Mouse (Mus musculus) midbrain, embryonic 15.5 days (tissue): ENCODE measurements around the gene Rps6kb1. TPM values are rescaled to one million over a fixed set of nuclear protein-coding genes. Genes with fewer than 3 reads are reported as not detected.

Experiments used
- ATAC-seq: fragments of 200-750 bp; cut with Nextera tagmentation; replicated peaks from 2 replicates; pipeline ENCODE4 v1.8.0; 2017; ENCODE audit warnings: moderate TSS enrichment
- H3K27ac ChIP-seq: fragments of 300-500 bp; sonication (generic); 2 replicates; pipeline ENCODE4 v1.5.1; 2015; ENCODE audit warnings: mild to moderate bottlenecking, inconsistent platforms
- H3K27me3 ChIP-seq: fragments of 300-500 bp; sonication (generic); replicated peaks from 2 replicates; pipeline ENCODE4 v1.6.1; 2015; ENCODE audit warnings: inconsistent platforms
- H3K36me3 ChIP-seq: fragments of 300-500 bp; sonication (generic); replicated peaks from 2 replicates; pipeline ENCODE4 v1.6.1; 2015; ENCODE audit warnings: inconsistent platforms
- H3K4me1 ChIP-seq: fragments of 300-500 bp; sonication (generic); 2 replicates; pipeline ENCODE4 v1.6.1; 2015; ENCODE audit warnings: inconsistent platforms
- H3K4me2 ChIP-seq: fragments of 300-500 bp; sonication (generic); 2 replicates; pipeline ENCODE4 v1.6.1; 2015; ENCODE audit warnings: inconsistent platforms, mild to moderate bottlenecking, moderate library complexity
- H3K4me3 ChIP-seq: fragments of 300-500 bp; sonication (generic); 2 replicates; pipeline ENCODE4 v1.5.1; 2015; ENCODE audit warnings: mild to moderate bottlenecking, inconsistent platforms
- H3K9ac ChIP-seq: fragments of 300-500 bp; sonication (generic); 2 replicates; pipeline ENCODE4 v1.6.1; 2015; ENCODE audit warnings: mild to moderate bottlenecking, inconsistent platforms
- H3K9me3 ChIP-seq: fragments of 300-500 bp; sonication (generic); 2 replicates; pipeline ENCODE4 v1.6.1; 2016; ENCODE audit warnings: inconsistent platforms
- WGBS: fragments of 180-500 bp; shearing (Covaris S2); methylation state at CpG from one replicate; pipeline ENCODE4 v1.1.7; 2015; ENCODE audit warnings: mixed read lengths; 5-methylcytosine and 5-hydroxymethylcytosine counted together
- polyA plus RNA-seq: library from polyadenylated mRNA; unstranded; fragments of >200 nt; fragmentation: Nextera tagmentation; extraction: Ambion mirVana; gene quantifications from 2 replicates; pipeline ENCODE4 v1.2.1, GENCODE M21; 2015

The Rps6kb1 gene
- polyA plus RNA-seq, 1 experiment from 2014 or later: 49.5 TPM

DNA sequence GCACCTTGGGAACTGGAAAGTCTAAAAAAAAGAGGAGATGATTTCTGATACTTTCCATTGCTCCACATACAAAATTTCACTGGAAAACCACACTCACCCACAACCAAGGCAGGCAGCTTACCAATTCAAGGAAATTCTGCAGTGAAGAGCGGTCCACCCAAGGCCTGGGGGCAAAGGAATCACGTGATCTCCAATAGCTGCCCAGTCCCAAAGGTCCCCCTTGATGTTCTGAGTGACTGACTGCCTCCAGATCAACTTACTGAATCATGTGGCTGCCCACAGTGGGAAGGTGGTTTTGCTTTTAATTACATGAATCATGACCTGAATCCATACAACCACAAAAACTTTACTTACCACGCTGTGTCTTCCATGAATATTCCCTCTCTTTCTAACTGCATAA, 27.4 kb downstream of the Rps6kb1 start:
- no peaks in the 10 kb centered on the region for H3K9me3 ChIP-seq
- no peak overlapping the region for H3K27ac ChIP-seq
- H3K27me3 ChIP-seq: no peaks in the 10 kb centered on the region
- H3K4me3 ChIP-seq: no peak overlapping the region
- H3K36me3 ChIP-seq: peaks cover 49% of the 10 kb centered on the region
- ATAC-seq: no peak
- no peak overlapping the region for H3K9ac ChIP-seq
- H3K4me2 ChIP-seq: no peak overlapping the region
- 90% methylated on average over 3 of the region's 3 CpGs for WGBS
- no peaks in the 10 kb centered on the region for H3K4me1 ChIP-seq

DNA sequence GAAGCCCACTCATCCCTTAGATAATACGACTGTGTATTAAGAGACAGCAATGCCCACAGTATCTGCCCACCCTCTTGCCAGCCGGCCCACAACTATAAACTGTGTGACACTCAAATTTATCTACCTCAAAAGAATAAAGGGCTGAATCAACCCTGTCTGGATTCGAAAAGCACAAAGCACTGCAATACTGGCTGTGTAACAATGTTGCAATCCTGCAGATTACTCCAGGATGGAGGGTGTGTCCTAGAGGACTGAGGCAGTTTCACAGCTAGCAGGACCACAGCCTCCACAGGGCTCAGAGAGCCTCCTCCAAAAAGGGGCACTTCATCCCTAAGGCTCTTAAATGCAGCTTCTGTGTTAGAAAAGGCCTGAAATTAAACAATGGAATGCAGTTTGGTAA, 28.0 kb downstream of the Rps6kb1 start:
- no peak overlapping the region for H3K27ac ChIP-seq
- H3K4me2 ChIP-seq: no peak overlapping the region
- H3K9me3 ChIP-seq: no peaks in the 10 kb centered on the region
- H3K4me1 ChIP-seq: no peaks in the 10 kb centered on the region
- WGBS: 90% methylated on average over 3 of the region's 3 CpGs
- peaks cover 52% of the 10 kb centered on the region for H3K36me3 ChIP-seq
- no peaks in the 10 kb centered on the region for H3K27me3 ChIP-seq
- no peak for ATAC-seq
- no peak overlapping the region for H3K9ac ChIP-seq
- H3K4me3 ChIP-seq: no peak overlapping the region

DNA sequence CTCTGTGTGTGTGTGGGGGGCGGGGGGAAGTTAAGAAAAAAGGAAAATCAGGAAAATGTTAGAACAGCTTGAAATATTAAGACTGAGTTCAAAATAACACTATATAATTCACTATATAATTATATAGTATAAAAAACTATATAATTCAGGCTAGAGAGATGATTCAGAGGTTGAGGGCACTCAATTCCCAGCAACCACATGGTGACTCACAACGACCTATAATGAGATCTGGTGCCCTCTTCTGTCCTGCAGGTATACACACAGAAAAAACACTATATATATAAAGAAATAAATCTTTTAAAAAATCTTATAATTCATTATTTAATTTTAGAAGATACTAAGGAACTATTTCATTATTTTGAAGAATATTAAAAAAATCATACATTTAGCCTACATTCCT, 36.6 kb downstream of the Rps6kb1 start:
- H3K9me3 ChIP-seq: no peaks in the 10 kb centered on the region
- WGBS: 85% methylated on average over 2 of the region's 2 CpGs
- ATAC-seq: no peak
- H3K4me3 ChIP-seq: no peak overlapping the region
- peaks cover 58% of the 10 kb centered on the region for H3K36me3 ChIP-seq
- H3K27me3 ChIP-seq: no peaks in the 10 kb centered on the region
- H3K27ac ChIP-seq: no peak overlapping the region
- H3K9ac ChIP-seq: no peak overlapping the region
- no peak overlapping the region for H3K4me2 ChIP-seq
- H3K4me1 ChIP-seq: no peaks in the 10 kb centered on the region

DNA sequence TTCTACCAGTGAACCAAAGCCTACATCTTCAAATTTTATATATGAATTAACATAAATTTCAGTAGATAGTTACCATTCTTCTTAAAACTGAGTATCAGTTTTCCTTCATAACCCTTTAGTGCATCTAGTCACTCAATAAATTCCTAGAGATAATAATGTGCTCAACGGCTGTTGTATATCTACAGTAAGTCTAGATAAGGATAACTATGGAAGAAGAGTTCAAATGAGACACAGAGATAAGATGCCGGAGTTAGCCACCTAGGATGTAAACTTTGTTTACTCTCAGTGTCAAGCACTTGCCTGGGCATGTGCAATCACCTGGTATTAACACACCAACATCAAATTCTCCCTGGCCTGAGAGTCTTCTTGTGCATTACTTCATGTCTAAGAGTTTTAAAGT, 37.3 kb downstream of the Rps6kb1 start:
- 97% methylated on average over 2 of the region's 2 CpGs for WGBS
- H3K27me3 ChIP-seq: no peaks in the 10 kb centered on the region
- no peak overlapping the region for H3K4me2 ChIP-seq
- no peak overlapping the region for H3K27ac ChIP-seq
- ATAC-seq: no peak
- H3K4me1 ChIP-seq: no peaks in the 10 kb centered on the region
- peaks cover 54% of the 10 kb centered on the region for H3K36me3 ChIP-seq
- H3K4me3 ChIP-seq: no peak overlapping the region
- no peaks in the 10 kb centered on the region for H3K9me3 ChIP-seq
- no peak overlapping the region for H3K9ac ChIP-seq

DNA sequence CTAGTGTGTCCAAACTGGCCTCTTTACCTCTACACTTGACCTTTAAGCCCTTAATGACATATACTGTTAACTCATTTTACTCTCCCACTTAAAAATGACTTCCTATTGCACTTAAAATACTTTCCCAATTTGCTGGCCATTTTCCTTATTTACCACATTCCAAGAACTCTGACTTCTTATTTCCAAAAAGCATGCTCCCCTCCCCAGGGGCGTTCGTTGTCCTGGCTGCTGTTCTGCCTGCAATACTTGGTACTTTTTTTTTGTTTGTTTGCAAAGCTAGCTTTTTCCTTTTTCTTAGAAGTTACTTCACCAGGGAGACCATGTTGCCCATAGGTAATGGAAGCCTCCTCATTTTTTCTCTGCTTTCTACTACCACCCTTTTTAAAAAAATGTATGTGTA, 41.5 kb downstream of the Rps6kb1 start:
- H3K27ac ChIP-seq: no peak overlapping the region
- H3K4me3 ChIP-seq: no peak overlapping the region
- H3K9me3 ChIP-seq: no peaks in the 10 kb centered on the region
- ATAC-seq: no peak
- no peak overlapping the region for H3K4me2 ChIP-seq
- no peak overlapping the region for H3K9ac ChIP-seq
- WGBS: 100% methylated on average over 2 of the region's 2 CpGs
- H3K36me3 ChIP-seq: peaks cover 27% of the 10 kb centered on the region
- no peaks in the 10 kb centered on the region for H3K4me1 ChIP-seq
- no peaks in the 10 kb centered on the region for H3K27me3 ChIP-seq

DNA sequence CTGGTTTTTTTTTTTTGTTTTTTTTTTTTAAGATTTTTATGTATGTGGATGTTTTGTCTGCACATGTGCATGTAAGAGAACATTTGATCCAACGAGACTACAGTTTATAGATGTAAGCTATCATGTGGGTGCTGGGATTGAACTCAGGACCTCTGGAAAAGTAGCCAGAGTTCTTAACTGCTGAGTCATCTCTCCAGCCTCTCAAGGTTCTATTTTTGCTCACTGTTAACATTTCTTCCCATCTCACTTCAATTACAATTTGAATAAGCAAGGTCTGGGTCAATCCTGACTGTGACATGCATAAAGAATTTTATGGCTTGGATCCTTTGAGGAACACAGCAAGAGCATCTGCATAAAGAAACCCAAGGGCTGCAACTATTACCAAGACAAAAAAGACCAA, 43.8 kb downstream of the Rps6kb1 start:
- no peak overlapping the region for H3K4me2 ChIP-seq
- no peaks in the 10 kb centered on the region for H3K9me3 ChIP-seq
- 70% methylated on average over 1 of the region's 1 CpGs for WGBS
- no peak overlapping the region for H3K4me3 ChIP-seq
- H3K27ac ChIP-seq: no peak overlapping the region
- ATAC-seq: no peak
- H3K27me3 ChIP-seq: no peaks in the 10 kb centered on the region
- no peaks in the 10 kb centered on the region for H3K4me1 ChIP-seq
- peaks cover 14% of the 10 kb centered on the region for H3K36me3 ChIP-seq
- no peak overlapping the region for H3K9ac ChIP-seq

DNA sequence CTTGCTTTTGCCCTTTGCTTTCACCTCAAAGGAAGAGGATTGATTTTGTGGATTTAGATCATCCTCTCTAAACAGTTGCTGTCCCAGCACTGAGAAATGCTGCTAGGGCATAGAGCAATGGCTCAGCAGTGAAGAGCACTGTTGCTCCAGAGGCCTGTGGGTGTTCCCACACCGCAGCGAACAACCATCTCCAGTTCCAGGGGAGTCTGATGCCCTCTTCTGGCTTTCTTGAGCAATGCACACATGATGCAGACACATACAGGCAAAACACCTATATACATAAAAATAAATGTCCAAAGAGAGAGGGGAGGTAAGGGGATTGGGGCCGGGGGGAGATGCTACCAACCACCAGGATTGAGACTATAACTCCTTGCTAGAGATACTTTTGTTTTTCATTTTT, 46.7 kb downstream of the Rps6kb1 start:
- no peak overlapping the region for H3K27ac ChIP-seq
- no peak overlapping the region for H3K9ac ChIP-seq
- H3K9me3 ChIP-seq: no peaks in the 10 kb centered on the region
- peaks cover 5% of the 10 kb centered on the region; the same call in 1 of the 2 replicates for H3K36me3 ChIP-seq
- 76% methylated on average over 3 of the region's 3 CpGs for WGBS
- H3K4me3 ChIP-seq: no peak overlapping the region
- no peak for ATAC-seq
- no peaks in the 10 kb centered on the region for H3K4me1 ChIP-seq
- H3K27me3 ChIP-seq: no peaks in the 10 kb centered on the region
- H3K4me2 ChIP-seq: no peak overlapping the region

DNA sequence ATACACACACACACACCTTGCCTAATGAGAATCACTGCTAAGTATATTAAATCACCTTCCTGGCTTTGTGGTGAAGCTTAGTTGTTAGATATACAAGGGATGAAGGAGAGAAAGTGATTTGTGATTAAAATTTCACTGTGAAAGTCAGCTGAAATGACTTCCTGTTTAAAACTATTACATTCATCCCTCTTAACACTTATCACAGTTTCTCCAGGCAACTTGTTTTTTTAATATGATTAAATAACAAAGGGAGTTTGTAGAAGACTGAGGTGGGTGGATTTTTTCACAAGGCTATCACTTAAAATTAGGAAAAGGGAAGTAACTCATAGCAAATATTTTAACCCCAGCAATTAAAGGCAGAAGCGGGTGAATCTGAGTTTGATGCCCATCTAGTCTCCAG, 47.2 kb downstream of the Rps6kb1 start:
- WGBS: 95% methylated on average over 1 of the region's 1 CpGs
- H3K9me3 ChIP-seq: no peaks in the 10 kb centered on the region
- peaks cover 5% of the 10 kb centered on the region; the same call in 1 of the 2 replicates for H3K36me3 ChIP-seq

DNA sequence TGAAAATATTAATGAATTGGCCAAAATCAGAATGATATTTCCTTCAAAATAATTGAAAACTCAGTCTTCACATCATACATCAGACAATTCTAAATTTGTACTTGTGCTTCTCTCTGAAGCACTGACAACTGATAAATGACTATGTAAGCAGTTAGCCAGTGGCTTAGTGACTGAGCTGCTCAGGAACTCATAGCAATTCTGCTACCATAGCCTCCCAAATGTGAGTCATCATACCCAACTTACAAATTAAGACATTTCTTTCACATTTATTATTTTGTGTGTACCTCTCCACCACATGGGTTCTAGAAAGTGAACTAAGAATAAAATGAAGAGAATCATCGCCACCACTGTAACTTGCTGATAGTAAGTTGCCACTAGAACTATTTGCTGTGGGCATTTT, 53.8 kb downstream of the Rps6kb1 start:
- no peaks in the 10 kb centered on the region for H3K9me3 ChIP-seq
- H3K4me2 ChIP-seq: no peak overlapping the region
- H3K36me3 ChIP-seq: peaks cover 7% of the 10 kb centered on the region
- H3K4me1 ChIP-seq: peaks cover 5% of the 10 kb centered on the region
- H3K9ac ChIP-seq: no peak overlapping the region
- H3K4me3 ChIP-seq: no peak overlapping the region
- no peaks in the 10 kb centered on the region for H3K27me3 ChIP-seq
- WGBS: 98% methylated on average over 1 of the region's 1 CpGs
- no peak for ATAC-seq
- no peak overlapping the region for H3K27ac ChIP-seq

More for the DNA sequence above, 47.2 kb downstream of the Rps6kb1 start:
- Histone ChIP-seq H3K4me2 (no peak overlapping the region), H3K9ac (no peak overlapping the region), H3K27ac (no peak overlapping the region), H3K27me3 (no peaks in the 10 kb centered on the region), H3K4me3 (no peak overlapping the region), H3K4me1 (no peaks in the 10 kb centered on the region)
- ATAC-seq: no peak

DNA sequence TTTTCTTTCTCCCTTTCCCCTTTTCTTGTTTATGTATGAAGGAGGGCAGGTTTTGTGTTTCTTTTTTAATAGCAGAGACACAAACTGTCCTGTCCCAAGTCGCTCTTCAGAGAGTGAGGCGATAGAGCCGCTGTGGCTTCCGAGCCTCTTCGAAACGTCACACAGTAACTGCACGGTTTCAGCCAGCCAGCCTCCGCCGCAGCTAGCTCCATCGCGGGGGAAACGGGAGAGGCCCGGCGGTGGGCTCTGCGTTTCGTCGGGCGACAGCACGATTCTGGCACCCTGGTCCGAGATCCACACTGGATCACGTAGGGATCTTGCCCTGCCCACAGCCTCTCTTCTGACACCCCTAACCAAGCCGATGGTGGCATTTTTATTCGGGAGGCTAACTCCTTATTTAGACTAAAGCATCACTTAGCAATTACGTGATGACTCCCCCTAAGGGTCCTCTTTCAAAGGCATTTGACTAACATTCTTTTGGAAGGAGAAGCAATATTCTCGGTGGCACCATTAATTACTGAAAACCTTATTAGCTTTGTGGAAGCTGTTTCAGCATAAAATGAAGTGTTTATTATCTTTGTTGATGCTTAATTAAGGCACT, 59.6 kb downstream of the Rps6kb1 start:
- peak overlapping the region; percentile 86 for H3K27ac ChIP-seq
- H3K4me1 ChIP-seq: peaks cover 11% of the 10 kb centered on the region
- WGBS: under 1% methylated on average over 25 of the region's 25 CpGs
- no peaks in the 10 kb centered on the region for H3K27me3 ChIP-seq
- no peaks in the 10 kb centered on the region for H3K9me3 ChIP-seq
- peak; percentile 80 for ATAC-seq
- peak overlapping the region; percentile 76 for H3K4me3 ChIP-seq
- H3K4me2 ChIP-seq: peak overlapping the region; percentile 84
- no peaks in the 10 kb centered on the region for H3K36me3 ChIP-seq
- peak overlapping the region; percentile 77 for H3K9ac ChIP-seq

DNA sequence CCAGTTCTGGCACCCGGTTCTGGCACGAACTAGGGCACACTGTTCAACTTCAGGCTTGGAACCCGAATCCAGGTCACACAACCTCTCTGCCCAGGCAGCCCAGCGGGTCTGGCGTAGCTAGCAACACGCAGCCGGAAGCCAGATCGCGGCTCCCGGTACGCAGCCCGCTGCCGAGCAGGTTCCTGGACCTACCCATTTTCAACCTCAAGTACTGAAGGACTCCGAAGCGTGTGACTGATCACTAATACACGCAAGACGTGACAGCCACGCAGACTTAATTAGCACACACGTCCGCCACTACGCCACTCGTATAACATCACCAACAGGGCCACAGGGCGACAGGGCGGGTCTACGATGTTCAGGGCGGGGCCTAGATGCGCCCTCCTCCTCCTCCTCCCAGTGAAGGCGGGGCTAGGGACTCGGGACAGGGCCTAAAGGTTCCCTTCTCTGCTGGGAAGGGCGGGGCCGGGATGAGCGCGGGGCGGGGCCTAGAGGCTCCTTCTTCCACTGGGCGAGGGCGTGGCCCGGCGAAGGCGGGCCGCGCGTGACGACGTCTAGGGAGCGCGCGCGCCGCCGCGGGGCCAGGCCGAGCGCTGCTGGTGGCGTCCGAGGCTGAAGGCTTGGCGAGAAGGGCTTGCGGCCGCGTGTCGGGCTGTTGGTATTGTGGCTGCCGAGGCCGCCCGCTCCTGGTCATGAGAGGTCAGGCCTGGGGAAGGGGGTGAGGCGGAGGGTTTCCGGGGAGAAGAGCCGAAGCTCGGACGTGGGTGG, 60.3 kb downstream of the Rps6kb1 start, which contains the start of gene Rnft1:
Gene Rnft1 (plus strand): TSS at position 557 of the 768 bp plus-strand sequence.
- H3K9ac ChIP-seq: peak within 1 kb of the TSS; percentile 77
- H3K36me3 ChIP-seq: no peaks in the 10 kb centered on the region
- peak within 1 kb of the TSS; percentile 76 for H3K4me3 ChIP-seq
- peaks cover 11% of the 10 kb centered on the region for H3K4me1 ChIP-seq
- no peaks in the 10 kb centered on the region for H3K9me3 ChIP-seq
- H3K27me3 ChIP-seq: no peaks in the 10 kb centered on the region
- under 1% methylated on average over 68 of the region's 68 CpGs for WGBS
- peak within 1 kb of the TSS; percentile 86 for H3K27ac ChIP-seq
- H3K4me2 ChIP-seq: peak within 1 kb of the TSS; percentile 84
- ATAC-seq: peak; percentile 97

DNA sequence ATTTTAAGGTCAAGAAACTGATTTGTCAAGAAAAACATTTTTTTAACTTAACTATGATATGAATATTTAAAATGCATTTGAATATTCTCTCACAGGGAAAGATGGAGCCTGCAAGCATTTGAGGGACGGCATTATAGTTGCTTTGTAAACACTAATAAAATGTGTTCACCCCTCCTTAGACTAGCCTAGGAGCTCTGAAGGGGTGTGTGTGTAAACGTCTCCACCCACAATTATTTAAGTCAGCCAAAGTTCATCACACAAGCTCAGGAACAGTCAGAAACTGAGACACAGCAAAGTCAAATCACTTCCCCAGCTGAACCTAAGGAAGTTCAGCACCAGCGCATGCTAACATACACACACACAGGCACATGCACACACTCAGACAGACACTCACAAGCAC, 71.0 kb downstream of the Rps6kb1 start:
- peaks cover 9% of the 10 kb centered on the region; the same call in 1 of the 2 replicates for H3K4me1 ChIP-seq
- H3K4me2 ChIP-seq: no peak overlapping the region
- no peak for ATAC-seq
- no peaks in the 10 kb centered on the region for H3K9me3 ChIP-seq
- no peaks in the 10 kb centered on the region for H3K27me3 ChIP-seq
- 66% methylated on average over 3 of the region's 3 CpGs for WGBS
- H3K27ac ChIP-seq: no peak overlapping the region
- no peak overlapping the region for H3K4me3 ChIP-seq
- no peaks in the 10 kb centered on the region for H3K36me3 ChIP-seq
- no peak overlapping the region for H3K9ac ChIP-seq

DNA sequence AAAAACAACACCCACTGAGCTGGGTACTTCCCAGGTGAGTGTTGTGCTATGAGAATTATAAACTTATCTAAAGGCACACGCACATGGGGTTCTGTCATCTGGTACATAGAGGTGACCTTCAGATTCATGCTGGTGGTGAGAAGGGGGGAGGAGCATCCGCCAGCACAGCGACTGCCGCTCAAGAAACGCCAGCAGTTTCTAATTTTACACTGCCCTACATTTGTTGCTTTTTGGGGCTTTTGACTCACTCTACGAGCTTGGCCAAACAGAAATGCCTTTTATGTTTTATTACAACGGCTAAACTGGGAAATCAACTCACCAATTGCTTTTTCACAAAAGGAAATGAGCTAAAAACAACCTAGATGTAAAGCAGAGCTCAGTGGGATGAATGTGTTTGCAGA, 71.8 kb downstream of the Rps6kb1 start:
- H3K36me3 ChIP-seq: no peaks in the 10 kb centered on the region
- peak overlapping the region; percentile 60 for H3K27ac ChIP-seq
- no peak for ATAC-seq
- H3K9ac ChIP-seq: peak overlapping the region; percentile 22; the same call in 1 of the 2 replicates
- peak overlapping the region; percentile 32 for H3K4me2 ChIP-seq
- no peaks in the 10 kb centered on the region for H3K27me3 ChIP-seq
- peaks cover 9% of the 10 kb centered on the region; the same call in 1 of the 2 replicates for H3K4me1 ChIP-seq
- no peak overlapping the region for H3K4me3 ChIP-seq
- 32% methylated on average over 7 of the region's 7 CpGs for WGBS
- no peaks in the 10 kb centered on the region for H3K9me3 ChIP-seq
